Mouse (Mus musculus) monocyte, adult 2 months (primary cell): ENCODE results near the gene Pde11a.

ENCODE experiments used
- DNase-seq, 2 experiments: peaks; one replicate each; pipeline ENCODE4 v3.0.0; 2022; ENCODE audit warnings: low spot score in 2 of 2, low read depth in 1 of 2

The Pde11a gene

GRCm38 (mm10) chr2:76323185-76323875 lies 15.2 kb downstream of the Pde11a start:
- no peak for DNase-seq

- no peak for DNase-seq
Observed at GRCm38 (mm10) chr2:76320336-76320735, 18.2 kb downstream of the Pde11a start.

- no peak for DNase-seq
Observed at GRCm38 (mm10) chr2:76319231-76319630, 19.3 kb downstream of the Pde11a start.

GRCm38 (mm10) chr2:76287671-76288070 lies 50.9 kb downstream of the Pde11a start:
- no peak for DNase-seq

- DNase-seq = no peak
Observed at GRCm38 (mm10) chr2:76286288-76286740, 52.3 kb downstream of the Pde11a start.

- DNase-seq = no peak
Observed at GRCm38 (mm10) chr2:76285150-76285549, 53.4 kb downstream of the Pde11a start.

GRCm38 (mm10) chr2:76283378-76284132 lies 55.0 kb downstream of the Pde11a start:
- no peak for DNase-seq

GRCm38 (mm10) chr2:76269494-76269893 lies 69.1 kb downstream of the Pde11a start:
- no peak for DNase-seq

- DNase-seq = no peak
Observed at GRCm38 (mm10) chr2:76267335-76267734, 71.2 kb downstream of the Pde11a start.

GRCm38 (mm10) chr2:76266622-76267021 lies 72.0 kb downstream of the Pde11a start:
- DNase-seq = no peak

- DNase-seq = no peak
Observed at GRCm38 (mm10) chr2:76264258-76264657, 74.3 kb downstream of the Pde11a start.

- DNase-seq = no peak
Observed at GRCm38 (mm10) chr2:76262661-76263060, 75.9 kb downstream of the Pde11a start.

GRCm38 (mm10) chr2:76254833-76255232 lies 83.7 kb downstream of the Pde11a start:
- DNase-seq = no peak

GRCm38 (mm10) chr2:76251379-76251778 lies 87.2 kb downstream of the Pde11a start:
- DNase-seq = no peak

- DNase-seq = no peak
Observed at GRCm38 (mm10) chr2:76248242-76248641, 90.3 kb downstream of the Pde11a start.

GRCm38 (mm10) chr2:76239175-76239574 lies 99.4 kb downstream of the Pde11a start:
- no peak for DNase-seq

GRCm38 (mm10) chr2:76238496-76238895 lies 100.1 kb downstream of the Pde11a start:
- DNase-seq = no peak

- no peak for DNase-seq
Observed at GRCm38 (mm10) chr2:76237638-76238420, 100.7 kb downstream of the Pde11a start.

GRCm38 (mm10) chr2:76220364-76221108 lies 118.0 kb downstream of the Pde11a start:
- DNase-seq = no peak

- no peak for DNase-seq
Observed at GRCm38 (mm10) chr2:76219540-76219939, 119.0 kb downstream of the Pde11a start.

GRCm38 (mm10) chr2:76216146-76216545 lies 122.4 kb downstream of the Pde11a start:
- peak in 1 of 2 experiments; percentile 3 for DNase-seq
